Mouse (Mus musculus) G1E (cell line): Measurements from ENCODE around the gene Zfp385a.

Experiments
- CTCF ChIP-seq: IDR thresholded peaks from 2 replicates; pipeline ENCODE4 v1.5.1; 2012; ENCODE audit warnings: low read depth, low read length, inconsistent platforms, mixed read lengths
- GATA1 ChIP-seq: IDR thresholded peaks from 2 replicates; pipeline ENCODE4 v1.6.1; 2012; ENCODE audit warnings: borderline replicate concordance, low read length, inconsistent platforms, mixed read lengths
- POLR2AphosphoS5 ChIP-seq: IDR thresholded peaks from 2 replicates; pipeline ENCODE4 v1.6.1; 2012; ENCODE audit warnings: low read depth, low read length, inconsistent platforms; ENCODE audit not compliant: insufficient replicate concordance
- TAL1 ChIP-seq: conservative IDR thresholded peaks from 2 replicates; pipeline ENCODE4 v1.6.1; 2012; ENCODE audit warnings: low read depth, low read length, inconsistent platforms, mixed read lengths

DNA sequence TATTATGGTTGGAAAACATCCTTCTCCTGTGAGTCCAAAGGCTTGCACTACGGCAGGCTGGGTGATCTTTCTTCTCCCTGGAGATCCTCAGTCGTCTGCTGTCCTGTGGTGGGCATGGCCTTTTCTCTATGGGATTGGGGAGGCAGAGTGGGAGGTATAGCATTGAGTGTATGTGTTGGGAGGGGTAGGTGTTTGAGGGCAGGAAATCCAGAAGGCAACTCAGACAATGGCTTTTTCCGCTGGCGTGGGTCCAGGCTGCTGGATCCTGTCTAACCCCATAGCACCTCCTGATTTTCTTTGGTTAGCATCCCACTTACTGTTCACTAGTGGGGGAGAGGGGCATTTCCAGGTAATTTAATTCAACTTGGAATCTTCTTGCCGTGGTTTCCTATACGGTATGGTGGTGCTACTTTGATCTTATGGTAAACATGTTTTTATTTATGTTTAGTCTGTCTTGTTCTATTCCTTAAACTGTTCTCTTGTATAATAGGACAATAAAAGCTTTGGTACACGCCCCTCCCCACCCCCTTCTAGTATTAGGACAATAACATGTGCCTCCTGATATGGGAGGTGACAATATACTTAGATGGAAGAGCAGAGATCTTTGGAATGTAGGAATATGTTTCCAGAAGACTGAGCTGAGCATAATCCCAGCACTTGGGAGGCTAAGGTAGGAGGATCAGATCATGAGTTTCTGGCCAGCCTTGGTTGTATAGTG, 44.0 kb upstream of the Zfp385a start:
- TF ChIP-seq CTCF, result no peak
- TF ChIP-seq GATA1, result no peak
- no peak for TF ChIP-seq TAL1
- TF ChIP-seq POLR2AphosphoS5, result no peak
